Mouse (Mus musculus): ENCODE results near the gene Chchd1. TPM values are rescaled to one million over a fixed set of nuclear protein-coding genes. Genes with fewer than 3 reads are reported as not detected.

Chchd1 gene
- 100 to 1,000 TPM; 136 to 163 (median 137) TPM for polyA plus RNA-seq (2017; shearing (Covaris generic))

DNA sequence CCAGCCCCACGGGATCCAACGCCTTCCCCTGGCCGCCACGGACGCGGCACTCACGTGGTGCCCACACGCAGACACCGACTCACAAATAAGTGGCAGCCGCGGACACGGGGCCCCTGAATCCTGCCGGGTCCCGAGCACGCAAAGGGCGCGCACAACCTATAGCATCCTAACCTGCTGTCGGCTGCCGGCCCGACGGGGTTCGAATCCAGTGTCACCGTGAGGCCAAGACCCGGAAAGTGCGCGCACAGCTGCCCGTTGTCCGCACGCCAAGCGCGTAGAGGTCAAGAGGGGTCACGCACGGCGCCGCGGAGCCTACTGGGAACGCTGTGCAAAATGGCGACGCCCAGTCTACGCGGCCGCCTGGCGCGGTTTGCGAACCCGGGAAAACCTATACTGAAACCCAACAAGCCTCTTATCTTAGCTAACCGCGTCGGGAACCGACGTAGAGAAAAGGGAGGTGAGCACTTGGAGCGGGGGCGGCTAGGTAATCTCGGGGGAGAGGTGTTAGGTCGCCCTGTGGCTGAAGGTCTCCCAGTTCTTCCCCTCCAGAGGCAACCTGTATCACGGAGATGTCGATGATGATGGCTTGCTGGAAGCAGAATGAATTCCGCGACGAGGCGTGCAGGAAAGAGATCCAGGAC, at the start of gene Chchd1:
TSS of gene Chchd1 (plus strand) at position 266 of the 641 bp plus-strand sequence.
- ATAC-seq: peak; percentile 65

DNA sequence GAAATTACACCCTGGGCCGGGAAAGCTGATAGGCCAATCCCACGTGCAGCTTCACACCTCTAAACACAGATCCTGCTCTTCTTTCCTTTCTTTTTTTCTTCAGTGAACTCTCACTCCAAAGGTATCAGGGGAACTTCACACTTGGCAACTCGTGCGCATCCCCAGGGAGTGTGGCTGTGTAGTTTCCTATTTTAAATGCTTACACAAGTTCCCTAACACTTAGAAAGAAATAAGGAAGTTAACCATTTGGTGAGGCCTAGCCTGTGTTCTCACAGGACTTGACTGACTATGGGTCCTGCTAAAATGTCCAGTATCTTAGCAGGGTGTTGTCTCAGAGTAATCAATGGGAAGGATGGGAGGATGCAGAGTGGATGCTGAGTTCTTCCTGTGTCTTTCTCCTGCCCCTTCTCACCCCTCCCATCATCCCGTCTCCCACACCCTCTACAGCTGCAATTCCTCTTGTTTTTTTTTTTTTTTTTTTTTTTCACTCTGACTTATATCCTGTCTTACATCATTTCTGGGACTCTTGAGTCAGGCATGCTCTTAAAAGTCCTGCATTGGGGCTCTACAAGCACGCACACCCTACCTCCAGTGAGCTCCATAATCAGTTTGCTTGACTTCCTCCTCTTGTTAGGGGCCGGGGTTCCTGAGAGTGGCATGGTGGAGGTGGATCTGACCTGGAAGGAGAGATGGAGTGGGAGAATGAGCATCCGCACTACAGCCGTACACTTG, 48.0 kb upstream of the Chchd1 start:
- no peak for ATAC-seq

DNA sequence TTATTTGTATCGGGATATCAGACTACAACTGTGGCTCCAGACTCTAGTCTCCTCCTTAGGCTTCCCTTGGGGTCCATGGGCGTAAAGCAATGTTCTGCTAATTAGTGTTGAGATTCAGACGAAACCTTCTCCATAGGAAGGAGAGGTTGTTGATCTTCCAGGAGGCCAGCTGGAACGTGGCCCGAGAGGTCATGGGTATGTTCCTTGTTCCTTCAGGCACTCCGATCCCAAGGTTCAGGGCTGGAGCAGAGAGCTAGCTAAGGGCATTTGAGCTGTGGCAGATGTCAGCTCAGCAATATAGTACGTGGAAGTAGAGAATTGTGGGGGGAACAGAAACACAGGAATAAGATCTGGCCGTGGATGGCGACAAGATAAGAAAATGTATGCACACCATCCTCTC, 47.1 kb upstream of the Chchd1 start:
- ATAC-seq: no peak

DNA sequence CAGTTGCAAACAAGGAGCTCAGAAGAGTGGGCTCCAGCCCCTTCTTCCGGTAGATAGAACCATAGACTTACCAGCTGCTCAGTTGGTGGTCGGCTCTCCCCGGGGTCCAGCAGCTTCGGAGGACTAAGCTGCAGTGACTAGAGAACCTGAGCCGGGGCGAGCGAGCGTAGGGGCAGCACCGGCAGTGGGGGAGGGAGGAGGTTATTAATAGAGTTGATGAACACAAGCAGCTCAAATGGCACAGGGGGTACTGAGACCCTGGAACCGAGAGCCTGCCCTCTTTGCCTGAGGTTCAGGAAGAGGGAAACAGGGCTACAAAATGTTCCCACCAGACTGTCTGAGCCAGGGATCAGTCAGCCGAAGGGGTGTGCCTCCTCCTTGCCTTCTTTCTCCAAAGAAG, 46.4 kb upstream of the Chchd1 start, which contains the start of gene Myoz1:
TSS of gene Myoz1 (minus strand) at position 180 of the 400 bp plus-strand sequence.
- ATAC-seq: no peak

DNA sequence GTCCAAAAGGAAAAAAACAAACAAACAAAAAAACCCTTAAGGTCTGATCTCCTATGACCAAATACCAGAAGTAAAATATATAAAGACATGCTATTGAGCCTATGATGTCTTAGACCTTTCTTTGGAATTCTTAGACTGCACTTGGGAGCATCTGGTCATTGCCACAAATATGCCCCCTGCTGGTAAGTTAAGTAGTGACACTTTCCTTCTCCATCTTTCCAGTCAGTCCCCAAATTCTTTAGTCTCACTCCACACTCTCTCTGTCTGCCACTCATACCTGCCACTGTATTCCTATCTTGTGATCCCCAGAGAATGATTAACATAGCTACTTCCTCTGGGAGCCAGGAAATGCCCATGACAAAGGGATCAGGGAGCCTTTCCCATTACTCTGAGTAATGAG, 44.5 kb upstream of the Chchd1 start:
- no peak for ATAC-seq

DNA sequence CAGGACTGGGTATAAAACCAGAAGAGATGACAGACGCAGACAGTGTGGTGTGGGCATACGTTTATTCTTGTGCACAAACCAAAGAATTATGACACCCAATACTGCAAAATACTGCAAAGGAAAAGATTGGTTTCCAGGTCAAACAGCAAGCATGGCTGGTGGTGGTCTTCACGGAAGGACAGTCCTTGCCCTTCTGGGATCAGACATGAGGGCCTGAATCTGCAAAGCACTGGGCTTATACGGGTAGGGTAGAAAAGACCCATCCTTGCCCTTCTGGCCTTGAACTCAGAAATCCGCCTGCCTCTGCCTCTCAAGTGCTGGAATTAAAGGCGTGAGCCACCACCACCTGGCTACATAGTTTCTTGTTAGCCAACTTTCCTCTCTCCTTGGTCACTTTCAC, 43.9 kb upstream of the Chchd1 start:
- no peak for ATAC-seq

DNA sequence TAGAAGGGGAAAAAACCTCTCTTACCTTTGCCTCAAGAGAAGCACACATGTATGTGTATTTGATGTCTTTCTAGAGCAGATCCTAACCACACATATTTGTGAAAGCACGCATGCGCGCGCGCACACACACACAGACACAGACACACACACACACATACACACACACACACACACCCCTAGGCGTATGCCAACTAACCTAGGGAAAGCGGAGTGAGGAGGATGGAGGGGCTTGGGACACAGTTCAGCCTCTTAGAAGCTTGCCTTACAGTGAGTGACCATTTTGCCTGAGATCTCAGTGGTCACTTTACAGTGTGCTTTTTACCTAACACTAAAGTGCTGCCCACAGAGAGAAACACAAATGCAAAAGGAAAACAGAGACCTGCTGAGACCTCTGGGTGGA, 43.1 kb upstream of the Chchd1 start:
- no peak for ATAC-seq

DNA sequence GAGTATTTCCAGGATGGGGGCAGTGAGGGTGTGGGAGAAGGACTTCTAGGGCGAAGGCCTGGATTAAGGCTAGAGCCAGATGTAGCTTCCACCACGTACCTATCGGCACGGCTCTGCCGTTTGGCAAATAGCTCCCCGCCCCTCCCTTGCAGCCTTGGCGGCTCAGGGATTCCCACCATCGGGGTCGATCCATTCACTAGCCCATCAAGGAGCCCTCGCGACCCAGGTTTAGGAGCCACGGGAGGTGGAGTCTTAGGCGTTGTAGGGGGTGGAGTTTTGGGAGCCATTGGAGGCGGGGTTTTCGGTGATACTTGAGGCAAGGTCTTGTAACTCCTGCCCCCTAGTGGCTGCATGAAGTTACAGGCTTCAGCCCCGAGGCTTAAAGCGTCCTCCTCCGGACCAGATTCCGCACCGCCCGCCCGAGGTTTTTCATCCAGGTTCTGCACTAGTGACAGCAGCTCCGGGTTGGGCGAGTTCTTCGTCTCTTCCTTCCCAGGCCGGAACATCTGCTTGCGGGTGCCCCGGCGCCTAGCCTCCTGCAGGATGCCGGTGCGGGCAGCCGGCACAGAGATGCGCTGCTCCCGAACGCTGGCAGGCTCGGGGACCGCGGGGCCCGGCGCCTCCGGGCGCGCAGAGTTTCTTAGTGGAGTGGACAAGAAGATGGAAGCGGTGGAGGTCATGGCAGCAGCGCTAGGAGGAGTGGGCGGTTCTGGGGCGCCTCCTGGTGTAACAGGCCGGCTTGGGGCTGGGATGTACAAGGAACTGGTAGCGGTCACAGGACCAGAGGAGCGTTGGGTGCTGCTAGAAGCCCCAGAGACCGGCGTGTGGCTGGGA, 41.8 kb upstream of the Chchd1 start:
- ATAC-seq: peak; percentile 99

DNA sequence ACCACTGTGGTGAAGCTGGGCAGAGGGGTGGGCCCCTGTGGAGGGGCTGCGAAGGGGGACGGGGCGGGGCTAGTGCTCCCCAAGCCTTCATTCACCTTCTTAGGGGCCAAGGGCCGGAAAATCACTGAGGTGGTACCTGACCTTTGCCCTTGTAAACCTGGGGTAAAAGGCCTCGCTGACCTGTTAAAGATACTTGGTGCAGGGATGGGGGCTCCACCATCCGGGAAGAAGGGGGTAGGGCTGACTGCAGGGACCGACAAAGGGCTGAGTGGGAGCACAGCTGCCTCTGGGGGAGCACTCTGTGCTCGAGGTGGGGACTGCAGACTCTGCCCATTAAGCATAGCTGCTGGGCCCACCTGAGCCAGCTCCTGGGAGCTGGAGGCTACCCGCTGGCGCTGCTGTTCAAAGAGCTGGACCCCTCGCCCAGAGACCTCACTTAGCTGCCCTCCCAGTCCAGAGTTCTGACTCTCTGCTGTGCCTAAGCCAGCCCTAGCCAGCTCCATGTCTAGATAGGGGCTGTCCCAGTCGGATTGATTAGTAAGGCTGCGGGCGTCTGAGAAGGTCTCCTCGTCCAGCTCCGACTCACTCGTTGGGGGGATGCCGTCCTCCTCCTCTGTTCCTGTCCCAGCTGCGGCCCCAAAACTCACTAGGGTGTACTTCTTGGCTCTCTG, 41.0 kb upstream of the Chchd1 start:
- no peak for ATAC-seq

DNA sequence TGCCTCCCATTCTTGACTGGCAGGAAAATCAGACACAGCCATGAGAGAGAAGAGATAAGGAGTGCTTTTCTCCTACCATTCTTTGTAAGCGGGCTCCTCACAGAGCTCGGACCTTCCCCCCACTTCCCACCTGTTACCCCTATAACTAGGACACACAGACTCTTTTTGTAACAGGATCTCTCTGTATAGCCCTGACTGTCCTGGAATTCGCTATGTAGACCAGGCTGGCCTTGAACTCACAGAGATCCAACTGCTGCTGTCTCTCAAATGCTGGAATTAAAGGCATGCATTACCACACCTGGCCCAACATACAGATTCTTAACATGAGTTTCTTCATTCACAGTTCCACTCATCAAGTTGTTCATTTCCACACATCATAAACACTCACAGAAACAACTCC, 40.1 kb upstream of the Chchd1 start:
- ATAC-seq: no peak

DNA sequence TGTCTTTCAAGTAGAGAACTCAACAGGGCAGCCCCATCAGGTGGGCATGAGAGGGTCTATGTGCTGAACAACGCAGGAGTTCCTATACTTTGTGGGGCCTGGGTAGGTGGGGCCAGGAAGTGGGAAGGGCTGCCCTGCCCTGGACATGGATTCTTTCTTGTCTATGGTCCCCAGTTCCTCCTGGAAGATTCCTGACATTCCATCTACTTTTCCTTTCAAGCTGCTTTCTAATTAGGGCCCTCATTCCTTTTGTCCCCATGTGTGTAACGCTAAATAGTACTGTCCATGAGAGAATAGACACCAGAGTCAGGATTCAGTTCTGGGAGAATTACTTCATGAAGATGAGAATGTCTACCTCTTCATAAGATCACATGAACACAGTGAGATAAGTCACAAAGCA, 39.2 kb upstream of the Chchd1 start:
- ATAC-seq: no peak

DNA sequence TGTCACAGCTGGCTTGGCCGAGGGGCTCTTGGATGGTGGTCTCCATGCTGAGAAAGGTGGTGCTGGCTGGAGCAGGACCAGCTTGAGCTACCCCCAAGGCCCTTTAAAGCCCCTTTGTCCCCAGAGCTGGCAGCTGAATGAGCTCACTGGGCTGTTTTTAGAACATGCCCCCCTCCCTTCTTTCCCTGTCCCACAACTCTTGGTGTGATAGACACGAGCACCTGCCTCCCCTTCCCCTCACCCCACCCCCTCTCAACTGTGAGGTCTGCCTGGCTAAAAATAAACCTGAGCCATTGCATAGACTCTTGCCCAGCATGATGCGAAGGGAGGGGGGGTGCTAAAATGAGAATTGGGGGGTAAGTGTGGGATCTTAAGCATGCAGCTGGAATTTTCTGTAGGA, 38.4 kb upstream of the Chchd1 start:
- no peak for ATAC-seq

DNA sequence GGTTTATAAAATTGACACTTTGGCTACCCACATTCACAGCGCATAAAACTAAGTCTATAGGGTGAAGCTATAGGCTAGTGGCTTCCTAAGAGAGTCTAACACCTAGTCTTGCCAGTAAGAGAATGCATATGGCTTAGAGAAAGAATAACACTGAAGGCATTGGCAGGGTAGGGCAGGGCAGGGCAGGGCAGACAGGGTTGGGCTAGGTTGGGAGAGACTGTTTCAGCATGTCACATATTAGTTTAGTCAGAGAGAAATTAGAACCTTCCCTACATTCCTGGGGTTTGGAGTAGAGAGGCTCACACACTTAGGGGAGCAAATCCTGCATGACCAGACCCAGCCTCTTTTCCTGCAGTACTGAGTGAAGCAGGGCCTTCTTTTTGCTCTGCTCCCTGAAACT, 35.3 kb upstream of the Chchd1 start:
- no peak for ATAC-seq

DNA sequence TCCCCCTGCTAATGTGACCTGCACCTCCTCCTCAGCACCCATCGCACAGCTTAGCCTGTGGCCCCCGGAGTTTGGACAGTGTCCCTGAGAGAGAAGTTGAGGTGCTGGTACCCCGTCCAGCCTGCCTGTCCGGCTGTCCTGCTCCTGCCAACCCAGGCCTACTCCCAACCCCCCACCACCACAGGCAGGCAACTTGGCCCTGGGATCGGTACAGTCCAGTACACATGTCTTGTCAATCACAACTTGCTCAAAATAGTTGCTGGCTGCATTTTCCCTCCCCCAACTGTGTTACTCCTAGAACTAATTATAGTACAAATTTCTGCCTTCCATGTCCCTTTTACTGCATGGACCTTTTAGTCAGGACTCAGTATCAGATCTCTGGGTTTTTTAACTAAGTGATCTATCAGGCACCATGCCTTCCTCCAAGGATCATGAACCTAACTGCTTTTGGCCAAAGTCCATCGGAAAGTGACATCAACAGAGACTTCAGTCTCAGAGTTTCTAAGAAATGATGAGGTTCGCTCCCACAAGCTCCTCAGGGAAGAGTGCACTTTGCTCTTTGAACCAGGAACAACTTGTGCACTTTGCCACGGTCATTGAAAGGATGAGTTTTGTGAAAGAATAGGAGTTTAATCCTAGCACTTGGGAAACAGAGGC, 34.5 kb upstream of the Chchd1 start, which contains the start of gene Synpo2l:
TSS of gene Synpo2l (minus strand) at position 201 of the 657 bp plus-strand sequence.
- no peak for ATAC-seq

DNA sequence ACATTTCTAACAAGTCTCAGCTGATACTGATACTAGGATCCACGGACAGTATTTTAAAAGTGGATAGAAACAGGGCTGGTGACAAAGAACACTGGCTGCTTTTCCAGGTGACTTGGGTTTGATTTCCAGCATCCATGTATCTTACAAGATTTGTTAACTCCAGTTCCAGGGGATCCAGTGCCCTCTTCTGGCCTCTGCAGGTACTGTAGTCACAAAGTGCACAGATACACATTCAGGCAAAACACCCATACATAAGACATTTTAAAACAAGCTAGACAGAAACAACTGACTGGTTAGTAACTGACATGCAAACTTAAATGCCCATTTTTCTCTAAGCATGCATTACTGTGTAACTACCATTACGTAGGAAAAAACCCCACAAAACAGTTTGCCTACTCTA, 29.8 kb upstream of the Chchd1 start:
- no peak for ATAC-seq

DNA sequence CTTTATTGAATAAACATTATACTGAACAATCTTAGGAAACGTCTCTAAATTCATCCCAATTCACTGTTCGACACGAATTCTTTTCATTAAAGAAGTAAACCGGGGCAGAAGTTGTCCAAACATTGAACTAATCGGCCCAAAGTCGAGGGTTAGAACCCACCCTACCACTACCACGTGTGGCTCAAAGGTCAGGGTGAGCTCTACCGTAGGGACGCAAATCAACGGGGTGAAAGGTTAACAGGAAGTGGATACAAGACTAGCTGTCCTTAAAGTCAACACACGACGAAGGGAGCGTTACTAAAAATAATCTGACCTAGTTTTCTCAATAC, 29.1 kb upstream of the Chchd1 start:
- peak; percentile 36 for ATAC-seq

DNA sequence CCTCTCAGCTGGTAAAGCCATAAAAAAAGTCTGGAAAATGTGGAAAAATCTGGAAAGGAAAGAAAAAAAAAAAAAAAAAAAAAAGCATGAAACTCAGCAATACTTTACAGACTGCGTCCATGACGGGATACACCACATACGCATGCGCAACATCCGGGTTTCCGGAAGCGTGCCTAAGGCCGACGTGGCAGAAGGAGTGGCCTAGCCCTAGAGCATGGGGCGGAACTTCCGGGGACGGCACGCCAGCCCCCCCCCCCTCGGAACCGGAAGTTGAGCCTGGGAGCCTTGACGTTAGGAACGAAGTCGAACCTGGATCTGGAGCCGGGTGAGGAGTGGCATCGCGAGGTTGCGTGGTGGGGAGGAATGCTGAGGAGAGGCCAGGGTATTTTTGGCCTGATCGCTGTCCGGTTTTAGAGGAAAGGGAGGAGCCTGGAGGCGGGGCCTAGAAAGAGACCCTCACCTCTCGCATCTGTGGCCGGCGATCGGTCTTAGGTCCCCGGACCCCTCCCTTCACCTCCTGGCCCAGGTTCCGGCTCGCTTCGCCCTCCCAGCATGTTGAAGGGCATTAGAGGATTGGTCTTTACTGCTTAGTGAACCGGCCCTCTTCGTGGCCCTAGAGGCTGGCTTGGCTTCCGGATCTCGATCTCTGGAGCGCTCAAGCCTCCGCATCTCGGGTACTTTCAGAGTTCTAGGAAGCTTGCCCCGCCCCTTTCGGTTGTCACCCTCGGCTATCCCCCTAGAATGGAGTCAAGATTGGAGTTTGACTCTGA, 28.6 kb upstream of the Chchd1 start, which contains the start of gene Sec24c:
TSS of gene Sec24c (plus strand) at position 245 of the 770 bp plus-strand sequence.
- peak; percentile 93 for ATAC-seq

DNA sequence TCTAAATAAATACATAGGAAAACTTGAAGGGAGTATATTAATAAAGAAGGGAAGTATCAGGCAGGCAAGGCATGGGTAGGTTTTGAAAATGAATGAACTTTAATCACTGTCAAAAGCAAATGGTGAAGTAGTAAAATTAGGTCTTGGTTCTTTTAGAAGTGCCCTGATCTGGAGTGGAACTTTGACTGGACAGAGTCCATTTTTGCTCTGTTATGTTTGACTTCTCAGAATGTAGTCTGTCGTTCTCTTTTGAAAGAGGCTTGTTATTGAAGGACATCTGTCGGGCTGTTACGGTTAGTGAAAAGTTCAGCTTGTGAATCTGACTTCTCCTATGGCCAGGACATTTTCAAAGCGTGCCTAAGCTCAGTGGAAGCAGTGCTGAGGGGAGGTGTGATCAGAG, 24.9 kb upstream of the Chchd1 start:
- no peak for ATAC-seq

DNA sequence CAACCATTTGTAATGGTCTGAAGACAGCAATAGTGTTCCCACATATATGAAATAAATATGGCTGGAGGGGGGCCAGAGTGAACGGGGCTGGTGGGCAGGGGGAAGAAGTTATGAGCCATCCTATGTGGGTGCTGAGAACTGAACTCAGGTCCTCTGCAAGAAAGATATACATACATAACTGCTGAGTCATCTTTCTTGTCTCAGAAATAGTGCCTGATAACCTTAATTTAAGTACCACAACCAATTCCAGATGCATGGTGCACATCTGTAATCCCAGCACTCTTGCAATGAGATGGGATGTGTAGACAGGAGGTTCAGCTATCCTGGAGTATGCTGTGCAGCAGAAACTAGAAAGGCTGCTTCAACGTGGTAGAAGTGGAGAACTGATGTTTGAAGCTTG, 21.1 kb upstream of the Chchd1 start:
- ATAC-seq: no peak

DNA sequence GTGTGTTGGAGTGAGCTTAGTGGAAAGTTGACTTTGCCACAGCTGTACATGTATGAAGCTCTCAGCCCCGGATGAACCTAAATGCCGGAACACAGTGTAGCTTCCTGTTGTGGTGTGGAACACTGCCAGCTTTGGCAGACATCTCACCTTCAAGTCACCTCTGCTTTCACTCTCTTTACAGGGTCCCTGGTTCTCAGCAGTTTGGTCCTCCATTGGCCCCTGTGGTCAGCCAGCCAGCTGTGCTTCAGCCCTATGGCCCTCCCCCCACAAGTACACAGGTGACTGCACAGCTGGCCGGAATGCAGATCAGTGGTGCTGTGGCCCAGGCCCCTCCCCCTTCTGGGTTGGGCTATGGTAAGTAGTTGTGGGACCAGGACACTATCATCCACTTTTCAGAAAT, 20.3 kb upstream of the Chchd1 start:
- ATAC-seq: peak; percentile 98

DNA sequence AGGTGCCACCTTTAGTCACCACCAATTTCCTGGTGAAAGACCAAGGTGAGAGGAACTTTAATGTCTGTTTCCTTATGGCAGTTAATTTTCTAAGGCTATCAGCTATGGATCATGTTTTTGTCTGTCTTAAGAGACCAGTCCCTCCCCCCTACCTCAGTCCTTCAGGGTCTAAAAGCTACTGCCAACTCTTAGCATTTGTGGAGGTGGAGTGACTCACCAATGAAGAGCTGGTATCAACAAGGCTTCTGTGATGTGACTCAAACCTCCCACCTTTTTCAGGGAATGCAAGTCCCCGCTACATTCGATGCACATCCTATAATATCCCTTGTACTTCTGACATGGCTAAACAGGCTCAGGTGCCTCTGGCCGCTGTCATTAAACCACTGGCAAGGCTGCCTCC, 16.2 kb upstream of the Chchd1 start:
- no peak for ATAC-seq

DNA sequence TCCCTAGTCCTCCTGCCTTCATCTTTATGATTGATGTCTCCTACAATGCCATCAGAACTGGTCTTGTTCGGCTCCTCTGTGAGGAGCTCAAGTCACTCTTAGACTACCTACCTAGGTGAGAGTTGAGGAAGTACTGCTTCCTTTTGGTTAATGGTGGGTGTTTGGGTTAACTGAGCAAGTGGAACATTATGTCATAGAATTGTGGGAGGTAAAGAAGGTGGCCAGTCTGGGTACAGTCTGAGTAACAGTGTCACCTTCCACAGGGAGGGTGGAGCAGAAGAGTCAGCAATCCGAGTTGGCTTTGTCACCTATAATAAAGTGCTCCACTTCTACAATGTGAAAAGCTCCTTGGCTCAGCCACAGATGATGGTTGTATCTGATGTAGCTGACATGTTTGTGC, 13.8 kb upstream of the Chchd1 start:
- peak; percentile 77 for ATAC-seq
